Comparison of ENCODE assay signal across 21 mouse cellular contexts in the genomic region with DNA sequence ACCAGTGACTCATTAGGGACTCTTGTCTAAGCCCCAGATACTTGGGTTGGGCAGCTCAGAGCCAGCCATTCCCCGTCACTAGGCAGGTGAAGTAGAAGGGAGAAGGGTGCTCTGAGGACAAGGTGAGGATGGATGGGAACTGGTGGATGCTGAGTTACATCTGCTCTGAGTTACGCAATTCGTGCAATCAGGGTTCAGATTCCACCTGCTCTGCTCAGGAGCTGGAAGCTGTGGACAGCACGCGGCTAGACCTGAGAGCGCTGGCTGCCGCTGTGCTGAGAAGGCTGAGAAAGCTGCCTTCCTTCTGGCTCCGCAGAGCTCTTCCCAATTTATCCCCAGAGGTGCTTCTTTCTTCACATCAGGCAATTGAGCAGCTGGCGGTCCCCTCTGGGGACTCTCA. TPM values are rescaled to one million over a fixed set of nuclear protein-coding genes. Genes with fewer than 3 reads are reported as not detected.
DNase-seq lines count a peak whose midpoint lies in the region; ATAC-seq and TF ChIP-seq lines count a peak whose summit lies in the region.
"Had no signal": no experiment of that assay in that cellular context is flagged by ENCODE, and none has a peak within 500 bp of the region (broad histone marks: within the 10 kb centered on the region; RNA-seq: fewer than 3 reads in every experiment).

No protein-coding gene starts in this region.

- no peaks in the 10 kb centered on the region for H3K4me1 ChIP-seq in midbrain, embryonic 14.5 days (ENCODE audit: control insufficient read depth, insufficient read depth, low read length)
- H3K4me1 ChIP-seq in midbrain, postnatal 0 days (ENCODE audit: insufficient read depth, low read length): no peaks in the 10 kb centered on the region
- H3K4me1 ChIP-seq in intestine, embryonic 16.5 days (ENCODE audit: control insufficient read depth, insufficient read depth, low read length): no peaks in the 10 kb centered on the region
- no peaks in the 10 kb centered on the region for H3K4me1 ChIP-seq in liver, embryonic 12.5 days
- H3K4me1 ChIP-seq: embryonic facial prominence, embryonic 13.5 days; forebrain, embryonic 12.5 days; heart, embryonic 15.5 days had no signal

- ATAC-seq in midbrain, embryonic 14.5 days (ENCODE audit: low FRiP score, low TSS enrichment): no peak
- no peak for ATAC-seq in midbrain, postnatal 0 days (ENCODE audit: low FRiP score)
- ATAC-seq in intestine, embryonic 16.5 days: peak; percentile 96
- peak; percentile 30; the same call in 1 of the 2 replicates for ATAC-seq in liver, embryonic 12.5 days
- ATAC-seq: forebrain, postnatal 0 days had no signal

- no peaks in the 10 kb centered on the region for H3K9me3 ChIP-seq in midbrain, embryonic 14.5 days (ENCODE audit: control insufficient read depth, low read length)
- H3K9me3 ChIP-seq in midbrain, postnatal 0 days (ENCODE audit: low read length): no peaks in the 10 kb centered on the region
- no peaks in the 10 kb centered on the region for H3K9me3 ChIP-seq in intestine, embryonic 16.5 days (ENCODE audit: control insufficient read depth, low read length)
- no peaks in the 10 kb centered on the region for H3K9me3 ChIP-seq in liver, embryonic 12.5 days (replicated peaks)
- H3K9me3 ChIP-seq: embryonic facial prominence, embryonic 13.5 days; forebrain, embryonic 12.5 days; heart, embryonic 15.5 days had no signal

- no peak overlapping the region for H3K4me2 ChIP-seq in midbrain, embryonic 14.5 days (ENCODE audit: low read length)
- H3K4me2 ChIP-seq in midbrain, postnatal 0 days (ENCODE audit: low read depth, low read length, poor library complexity, severe bottlenecking): no peak overlapping the region
- H3K4me2 ChIP-seq in intestine, embryonic 16.5 days (ENCODE audit: low read depth, low read length): no peak overlapping the region
- no peak overlapping the region for H3K4me2 ChIP-seq in liver, embryonic 12.5 days
- H3K4me2 ChIP-seq: embryonic facial prominence, embryonic 13.5 days; forebrain, embryonic 12.5 days; heart, embryonic 11.5 days; heart, embryonic 15.5 days; hindbrain, embryonic 14.5 days had no signal

- no peaks in the 10 kb centered on the region for H3K36me3 ChIP-seq in midbrain, embryonic 14.5 days (ENCODE audit: control insufficient read depth, insufficient read depth, low read length)
- H3K36me3 ChIP-seq in midbrain, postnatal 0 days (ENCODE audit: insufficient read depth, low read length): no peaks in the 10 kb centered on the region
- no peaks in the 10 kb centered on the region for H3K36me3 ChIP-seq in intestine, embryonic 16.5 days (ENCODE audit: control insufficient read depth, insufficient read depth, low read length)
- no peaks in the 10 kb centered on the region for H3K36me3 ChIP-seq in liver, embryonic 12.5 days
- H3K36me3 ChIP-seq: embryonic facial prominence, embryonic 13.5 days; forebrain, embryonic 12.5 days; G1E; heart, embryonic 15.5 days had no signal

- 66% methylated on average over 9 of the region's 9 CpGs for WGBS in midbrain, embryonic 14.5 days
- 69% methylated on average over 9 of the region's 9 CpGs for WGBS in midbrain, postnatal 0 days
- WGBS in intestine, embryonic 16.5 days: 34% methylated on average over 9 of the region's 9 CpGs
- 45% methylated on average over 9 of the region's 9 CpGs for WGBS in liver, embryonic 12.5 days (ENCODE audit: insufficient replicate concordance)

- H3K27me3 ChIP-seq in midbrain, embryonic 14.5 days (ENCODE audit: control insufficient read depth, insufficient read depth, low read length): no peaks in the 10 kb centered on the region
- no peaks in the 10 kb centered on the region for H3K27me3 ChIP-seq in midbrain, postnatal 0 days (ENCODE audit: insufficient read depth, low read length)
- no peaks in the 10 kb centered on the region for H3K27me3 ChIP-seq in intestine, embryonic 16.5 days (replicated peaks; ENCODE audit: control insufficient read depth, insufficient read depth, low read length)
- peaks cover 55% of the 10 kb centered on the region for H3K27me3 ChIP-seq in liver, embryonic 12.5 days (replicated peaks)

- DNase-seq in midbrain, embryonic 14.5 days: peak; percentile 25
- DNase-seq in midbrain, postnatal 0 days (ENCODE audit: low spot score): no peak
- no peak for DNase-seq in cerebellum, postnatal 14 days
- DNase-seq in urinary bladder, postnatal 25 days (ENCODE audit: low spot score): no peak
- DNase-seq: adrenal gland, adult 8-10 months; cerebellum, adult 11 months; cerebellum, adult 8-10 months; cerebellum, postnatal 25 days; forebrain, postnatal 0 days; gastrocnemius, postnatal 14 days; heart, adult 2 months; heart, postnatal 14 days had no signal

- TF ChIP-seq CTCF in midbrain, postnatal 0 days (IDR thresholded peaks at IDR 0.05): no peak

- no peak overlapping the region for H3K4me3 ChIP-seq in midbrain, embryonic 14.5 days (replicated peaks; ENCODE audit: low read depth, low read length)
- H3K4me3 ChIP-seq in midbrain, postnatal 0 days (ENCODE audit: low read depth, low read length): no peak overlapping the region
- H3K4me3 ChIP-seq in intestine, embryonic 16.5 days (ENCODE audit: low read length): no peak overlapping the region
- H3K4me3 ChIP-seq in liver, embryonic 12.5 days: no peak overlapping the region
- H3K4me3 ChIP-seq: embryonic facial prominence, embryonic 13.5 days; forebrain, embryonic 12.5 days; heart, adult 2 months; heart, embryonic 15.5 days had no signal

- no peak overlapping the region for H3K9ac ChIP-seq in midbrain, embryonic 14.5 days (replicated peaks; ENCODE audit: low read length)
- H3K9ac ChIP-seq in midbrain, postnatal 0 days (replicated peaks; ENCODE audit: low read length, poor library complexity, severe bottlenecking): no peak overlapping the region
- H3K9ac ChIP-seq in intestine, embryonic 16.5 days (ENCODE audit: low read depth, low read length): no peak overlapping the region
- no peak overlapping the region for H3K9ac ChIP-seq in liver, embryonic 12.5 days
- H3K9ac ChIP-seq: embryonic facial prominence, embryonic 13.5 days; forebrain, embryonic 12.5 days; forebrain, postnatal 0 days; heart, embryonic 15.5 days; hindbrain, embryonic 14.5 days had no signal

- no peak overlapping the region for H3K27ac ChIP-seq in midbrain, embryonic 14.5 days (replicated peaks; ENCODE audit: low read depth, low read length)
- H3K27ac ChIP-seq in midbrain, postnatal 0 days (ENCODE audit: low read depth, low read length): no peak overlapping the region
- H3K27ac ChIP-seq in intestine, embryonic 16.5 days (ENCODE audit: low read length): no peak overlapping the region
- H3K27ac ChIP-seq in liver, embryonic 12.5 days: no peak overlapping the region
- H3K27ac ChIP-seq: embryonic facial prominence, embryonic 13.5 days; forebrain, embryonic 12.5 days; heart, adult 2 months; heart, embryonic 15.5 days; hindbrain, embryonic 14.5 days had no signal

RNA-seq across cellular contexts. Expression of gene Irx3, which starts 34.8 kb away (rescaled TPM):
- 23.5 and 26.1 TPM in 2 replicates for polyA plus RNA-seq in midbrain, embryonic 14.5 days (2014; fragmentation: Nextera tagmentation; extraction: Ambion mirVana)
- 27.2 and 27.3 TPM in 2 replicates for total RNA-seq in midbrain, postnatal 0 days (2014; rRNA removed)
- polyA plus RNA-seq in midbrain, postnatal 0 days (2015; fragmentation: Nextera tagmentation; extraction: Ambion mirVana): 10.6 and 13.4 TPM in 2 replicates
- polyA plus RNA-seq in intestine, embryonic 16.5 days (2015; fragmentation: Nextera tagmentation; extraction: Ambion mirVana): 0.28 and 0.49 TPM in 2 replicates
- 0.17 and 0.45 TPM in 2 replicates for polyA plus RNA-seq in liver, embryonic 12.5 days (2016; fragmentation: Nextera tagmentation; extraction: Ambion mirVana)
- total RNA-seq: hematopoietic stem cell, adult 5-6 weeks had no signal
- polyA plus RNA-seq: G1E had no signal

Comparison
In these comparisons a context has a peak if more than half of its experiments do, and no peak if none do; other contexts are left out.
1. ATAC-seq: peak in intestine, embryonic 16.5 days (single experiment) and liver, embryonic 12.5 days (single experiment); none in midbrain, embryonic 14.5 days (single experiment) and midbrain, postnatal 0 days (single experiment).